Mouse (Mus musculus) liver, embryonic 14 days (tissue): ENCODE results near the gene Zfand2a. TPM values are rescaled to one million over a fixed set of nuclear protein-coding genes. Genes with fewer than 3 reads are reported as not detected.

Source experiments
- polyA plus RNA-seq: library from polyadenylated mRNA; depleted of rRNA; stranded (reverse); fragments of >200 nt; gene quantifications from 2 replicates; pipeline ENCODE4 v1.2.3, GENCODE M21; 2012; rRNA removed

Zfand2a gene
- polyA plus RNA-seq, result 3.0 and 3.6 TPM in 2 replicates

GRCm38 (mm10) chr5:139484185-139484814 is at the start of gene Zfand2a:
Gene Zfand2a, minus strand, starts transcription at chr5:139484549.

DNA sequence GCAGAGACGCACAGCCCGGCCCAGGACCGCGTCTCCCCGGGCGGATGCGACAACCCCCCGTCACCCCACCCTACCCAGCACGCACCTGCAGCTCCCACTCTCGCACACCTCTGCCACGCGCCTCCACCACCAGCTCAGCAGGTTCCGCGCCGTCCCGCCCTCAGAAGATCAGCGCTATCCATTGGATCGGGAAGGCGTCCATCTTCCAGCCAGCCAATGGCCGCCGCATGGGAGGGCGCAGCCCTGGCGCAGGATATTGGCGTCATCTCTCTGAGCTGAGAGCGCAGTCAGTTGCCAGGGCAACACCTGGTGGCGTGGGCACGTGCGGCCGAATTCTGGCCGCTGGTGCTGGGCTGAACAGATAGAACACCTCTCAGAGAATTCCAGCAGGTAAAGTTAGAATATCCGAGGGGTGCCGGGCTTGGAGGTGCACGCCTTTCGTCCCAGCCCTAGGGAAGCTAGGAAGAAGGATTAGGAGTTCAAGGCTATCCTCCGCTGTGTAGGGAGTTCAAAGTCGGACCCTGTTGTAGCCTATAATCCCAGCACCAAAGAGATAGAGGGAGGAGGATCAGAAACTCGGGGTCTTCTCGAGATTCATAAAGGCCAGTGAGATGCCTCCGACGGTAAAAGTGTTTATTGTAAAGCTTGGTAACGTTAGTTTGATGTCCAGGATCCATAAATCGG is 23.8 kb downstream of the Zfand2a start, which contains the start of gene 3110082I17Rik:
3110082I17Rik (minus strand) TSS at position 144 of the 684 bp plus-strand sequence.

GRCm38 (mm10) chr5:139423026-139423865 is 61.1 kb downstream of the Zfand2a start, which contains the start of gene Gper1:
Gene Gper1, plus strand, starts transcription at chr5:139423151.

Other genes with a start within 250 kb of the Zfand2a start
- gene Get4, start 232.2 kb downstream of the Zfand2a start, polyA plus RNA-seq, result 54.0 and 62.4 TPM in 2 replicates
- 2.7 and 4.0 TPM in 2 replicates for gene Adap1, start 158.9 kb downstream of the Zfand2a start, polyA plus RNA-seq
- 20.6 and 26.3 TPM in 2 replicates for gene Cox19, start 133.1 kb downstream of the Zfand2a start, polyA plus RNA-seq
- 0.10 TPM in 1 of 2 replicates, not detected in the other for gene Cyp2w1, start 131.9 kb downstream of the Zfand2a start, polyA plus RNA-seq
- 12.0 and 14.9 TPM in 2 replicates for gene Gpr146, start 106.9 kb downstream of the Zfand2a start, polyA plus RNA-seq
- 0.68 and 1.0 TPM in 2 replicates for gene C130050O18Rik, start 79.3 kb downstream of the Zfand2a start, polyA plus RNA-seq
- 0.03 and 0.09 TPM in 2 replicates for gene Gper1, start 61.4 kb downstream of the Zfand2a start, polyA plus RNA-seq
- gene 3110082I17Rik, start 24.0 kb downstream of the Zfand2a start, polyA plus RNA-seq, result 11.8 and 12.1 TPM in 2 replicates
- gene Uncx, start 58.9 kb upstream of the Zfand2a start, polyA plus RNA-seq, result not detected in 2 replicates